In the genomic region with DNA sequence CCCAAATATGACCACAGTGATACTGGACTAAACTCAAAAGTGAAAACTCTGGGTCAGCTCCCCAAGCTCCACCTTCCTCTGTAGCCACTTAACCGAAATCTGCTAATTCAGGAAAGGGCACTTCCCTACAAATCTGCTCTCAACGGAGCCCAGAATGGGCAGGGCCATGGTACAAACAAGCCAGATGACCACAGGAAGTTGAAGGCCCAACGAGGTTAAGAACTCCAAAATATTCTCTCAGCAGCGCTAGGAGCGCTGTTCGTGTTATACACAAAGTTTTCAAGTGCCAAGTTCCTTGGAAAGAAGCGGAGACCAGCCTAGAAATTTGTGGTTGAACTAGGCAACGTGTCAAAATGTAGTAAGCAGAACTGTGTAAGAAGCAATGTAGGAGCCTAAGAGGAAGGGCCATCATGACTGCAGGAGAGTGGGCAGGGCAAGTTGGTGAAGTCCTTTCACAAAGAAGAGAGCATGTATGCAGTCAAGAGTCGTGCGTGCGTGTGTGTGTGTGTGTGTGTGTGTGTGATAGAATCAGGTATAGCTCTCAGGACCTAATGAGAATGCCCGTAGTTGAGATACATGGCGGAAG, we compare ENCODE assay signal across 17 mouse cellular contexts. TPM values are rescaled to one million over a fixed set of nuclear protein-coding genes. Genes with fewer than 3 reads are reported as not detected.
DNase-seq lines count a peak whose midpoint lies in the region; ATAC-seq lines count a peak whose summit lies in the region.
"Had no signal": no experiment of that assay in that cellular context is flagged by ENCODE, and none has a peak within 500 bp of the region (broad histone marks: within the 10 kb centered on the region; RNA-seq: fewer than 3 reads in every experiment).

A gene (minus strand): TSS at position 192 of the 586 bp plus-strand sequence.

- H3K4me2 ChIP-seq in heart, embryonic 12.5 days = no peak within 1 kb of the TSS
- H3K4me2 ChIP-seq in liver, embryonic 13.5 days = no peak within 1 kb of the TSS
- H3K4me2 ChIP-seq in forebrain, embryonic 14.5 days (ENCODE audit: low read length) = no peak within 1 kb of the TSS
- H3K4me2 ChIP-seq: embryonic facial prominence, embryonic 13.5 days; hindbrain, embryonic 12.5 days; midbrain, embryonic 15.5 days had no signal

- no peak within 1 kb of the TSS for H3K27ac ChIP-seq in heart, embryonic 12.5 days (ENCODE audit: poor library complexity, severe bottlenecking)
- peak within 1 kb of the TSS; percentile 6; the same call in 1 of the 2 replicates for H3K27ac ChIP-seq in liver, embryonic 13.5 days
- H3K27ac ChIP-seq in forebrain, embryonic 14.5 days (ENCODE audit: low read depth, low read length) = no peak within 1 kb of the TSS
- H3K27ac ChIP-seq: embryonic facial prominence, embryonic 13.5 days; hindbrain, embryonic 12.5 days; liver, embryonic 14.5 days; midbrain, embryonic 15.5 days had no signal

- 0 out of 2 replicates have a peak, but pooled peaks cover 5% of the 10 kb centered on the region for H3K36me3 ChIP-seq in heart, embryonic 12.5 days
- H3K36me3 ChIP-seq in liver, embryonic 13.5 days = 0 out of 2 replicates have a peak, but pooled peaks cover 4% of the 10 kb centered on the region
- peaks cover 11% of the 10 kb centered on the region for H3K36me3 ChIP-seq in megakaryocyte, embryonic 14.5 days (replicated peaks; ENCODE audit: low read length)
- H3K36me3 ChIP-seq in forebrain, embryonic 14.5 days (ENCODE audit: control insufficient read depth, insufficient read depth, low read length) = no peaks in the 10 kb centered on the region
- H3K36me3 ChIP-seq: midbrain, embryonic 15.5 days had no signal

- peak; percentile 30 to 44 for DNase-seq in heart, adult 9 months (ENCODE audit: low spot score in 2 of 2)
- DNase-seq in adipocyte (ENCODE audit: low spot score) = peak; percentile 22
- no peak for DNase-seq in liver, embryonic 13.5 days
- DNase-seq in cerebellum, adult 18-20 months = no peak
- DNase-seq in forebrain, embryonic 14.5 days (ENCODE audit: low spot score) = no peak
- DNase-seq in layer of hippocampus, postnatal 10 days (ENCODE audit: low spot score in 2 of 2) = no peak
- DNase-seq: cerebellum, adult 9-11 months; thymus, postnatal 36 days had no signal

- no peak for ATAC-seq in heart, embryonic 12.5 days (ENCODE audit: insufficient number of reproducible peaks, low FRiP score)
- ATAC-seq in liver, embryonic 13.5 days (ENCODE audit: low read depth) = no peak
- no peak for ATAC-seq in forebrain, embryonic 14.5 days
- ATAC-seq: intestine, postnatal 0 days; midbrain, embryonic 15.5 days had no signal

- no peaks in the 10 kb centered on the region; the same call in 1 of the 2 replicates for H3K9me3 ChIP-seq in heart, embryonic 12.5 days (replicated peaks)
- no peaks in the 10 kb centered on the region for H3K9me3 ChIP-seq in liver, embryonic 13.5 days (replicated peaks)
- peaks cover 7% of the 10 kb centered on the region; the same call in 1 of the 2 replicates for H3K9me3 ChIP-seq in megakaryocyte, embryonic 14.5 days
- H3K9me3 ChIP-seq in forebrain, embryonic 14.5 days (replicated peaks; ENCODE audit: control insufficient read depth, low read length) = no peaks in the 10 kb centered on the region
- H3K9me3 ChIP-seq: embryonic facial prominence, embryonic 13.5 days; G1E; hindbrain, embryonic 12.5 days; midbrain, embryonic 15.5 days had no signal

- H3K4me1 ChIP-seq in heart, embryonic 12.5 days (replicated peaks) = peaks cover 5% of the 10 kb centered on the region; the same call in 1 of the 2 replicates
- 0 out of 2 replicates have a peak, but pooled peaks cover 3% of the 10 kb centered on the region for H3K4me1 ChIP-seq in liver, embryonic 13.5 days (replicated peaks)
- peaks cover 20% of the 10 kb centered on the region for H3K4me1 ChIP-seq in megakaryocyte, embryonic 14.5 days
- no peaks in the 10 kb centered on the region for H3K4me1 ChIP-seq in forebrain, embryonic 14.5 days (ENCODE audit: control insufficient read depth, insufficient read depth, low read length)
- H3K4me1 ChIP-seq: embryonic facial prominence, embryonic 13.5 days; midbrain, embryonic 15.5 days had no signal

- H3K4me3 ChIP-seq in heart, embryonic 12.5 days = no peak within 1 kb of the TSS
- no peak within 1 kb of the TSS for H3K4me3 ChIP-seq in liver, embryonic 13.5 days (replicated peaks)
- peak within 1 kb of the TSS; percentile 33 for H3K4me3 ChIP-seq in megakaryocyte, embryonic 14.5 days (replicated peaks)
- no peak within 1 kb of the TSS for H3K4me3 ChIP-seq in forebrain, embryonic 14.5 days (ENCODE audit: low read depth, low read length)
- H3K4me3 ChIP-seq: embryonic facial prominence, embryonic 13.5 days; hindbrain, embryonic 12.5 days; midbrain, embryonic 15.5 days had no signal

- WGBS in heart, embryonic 12.5 days = 78% methylated on average over 13 of the region's 13 CpGs
- 62% methylated on average over 13 of the region's 13 CpGs for WGBS in liver, embryonic 13.5 days (ENCODE audit: insufficient replicate concordance)
- 88% methylated on average over 13 of the region's 13 CpGs for whole genome bisulfite sequencing in forebrain, embryonic 14.5 days

- H3K27me3 ChIP-seq in heart, embryonic 12.5 days (replicated peaks) = no peaks in the 10 kb centered on the region
- no peaks in the 10 kb centered on the region for H3K27me3 ChIP-seq in liver, embryonic 13.5 days
- H3K27me3 ChIP-seq in megakaryocyte, embryonic 14.5 days (replicated peaks) = peaks cover 9% of the 10 kb centered on the region
- H3K27me3 ChIP-seq in forebrain, embryonic 14.5 days (replicated peaks; ENCODE audit: control insufficient read depth, insufficient read depth, low read length) = no peaks in the 10 kb centered on the region
- H3K27me3 ChIP-seq: embryonic facial prominence, embryonic 13.5 days; midbrain, embryonic 15.5 days had no signal

- no peak within 1 kb of the TSS for H3K9ac ChIP-seq in heart, embryonic 12.5 days
- H3K9ac ChIP-seq in liver, embryonic 13.5 days = no peak within 1 kb of the TSS
- H3K9ac ChIP-seq in forebrain, embryonic 14.5 days (ENCODE audit: low read length) = no peak within 1 kb of the TSS
- H3K9ac ChIP-seq: embryonic facial prominence, embryonic 13.5 days; hindbrain, embryonic 12.5 days; liver, embryonic 14.5 days; midbrain, embryonic 15.5 days had no signal

RNA-seq across cellular contexts. Expression of the gene that starts here (rescaled TPM):
- polyA plus RNA-seq in heart, embryonic 12.5 days (2016; fragmentation: Nextera tagmentation; extraction: Ambion mirVana) = 0.42 and 0.68 TPM in 2 replicates
- polyA plus RNA-seq in liver, embryonic 13.5 days (2015; fragmentation: Nextera tagmentation; extraction: Ambion mirVana) = 3.4 and 3.7 TPM in 2 replicates
- 10.3 TPM in 1 of 2 replicates, not detected in the other for polyA plus RNA-seq in megakaryocyte, embryonic 14.5 days (2012; ENCODE audit: insufficient read depth, low replicate concordance)
- 0.80 and 1.1 TPM in 2 replicates for polyA plus RNA-seq in forebrain, embryonic 14.5 days (2014; fragmentation: Nextera tagmentation; extraction: Ambion mirVana)
- total RNA-seq in layer of hippocampus, postnatal 10 days (2021) = 1 to 10 TPM; 1.7 to 2.6 TPM
- polyA plus RNA-seq: C2C12 had no signal

Comparison
In these comparisons a context has a peak if more than half of its experiments do, and no peak if none do; other contexts are left out.
1. DNase-seq: peak in heart, adult 9 months (2 of 2) and adipocyte (single experiment); none in liver, embryonic 13.5 days (single experiment), cerebellum, adult 18-20 months (0 of 2), forebrain, embryonic 14.5 days (single experiment) and layer of hippocampus, postnatal 10 days (0 of 2).